Mouse (Mus musculus) erythroid progenitor cell, adult 5-6 weeks (primary cell): ENCODE measurements around the gene Samd11. TPM values are rescaled to one million over a fixed set of nuclear protein-coding genes. Genes with fewer than 3 reads are reported as not detected.

Source experiments
- ATAC-seq: replicated peaks from 2 replicates; pipeline ENCODE4 v1.8.0; 2016; ENCODE audit warnings: moderate number of reproducible peaks, mild to moderate bottlenecking, moderate TSS enrichment, inconsistent platforms; ENCODE audit not compliant: poor library complexity, low FRiP score, severe bottlenecking
- total RNA-seq, 2 experiments: library from RNA; stranded (forward) in 1 of 2; stranded (reverse) in 1 of 2; fragments of 150-400 nt in 1 of 2; fragments of 186-747, 209-891 nt in 1 of 2; gene quantifications; 2 replicates each; pipeline versions ENCODE4 v1.2.3 to v1.2.4; 2015 to 2017; ENCODE audit warnings: low replicate concordance in 2 of 2

Samd11 gene
- total RNA-seq, 2 experiments from 2014 or later: 337 to 378 TPM

GRCm38 (mm10) chr4:156217022-156217669 lies 38.3 kb downstream of the Samd11 start:
- ATAC-seq: no peak

GRCm38 (mm10) chr4:156216196-156216595 lies 39.3 kb downstream of the Samd11 start:
- no peak for ATAC-seq

GRCm38 (mm10) chr4:156215649-156216048 lies 39.8 kb downstream of the Samd11 start, which contains the start of gene Perm1:
Perm1 (plus strand) TSS chr4:156215868.
- no peak for ATAC-seq

GRCm38 (mm10) chr4:156213134-156213533 lies 42.3 kb downstream of the Samd11 start:
- no peak for ATAC-seq

GRCm38 (mm10) chr4:156209963-156210635 lies 45.4 kb downstream of the Samd11 start:
- ATAC-seq: no peak

GRCm38 (mm10) chr4:156208872-156209271 lies 46.6 kb downstream of the Samd11 start:
- no peak for ATAC-seq

GRCm38 (mm10) chr4:156203413-156204131 lies 51.9 kb downstream of the Samd11 start:
- ATAC-seq: peak; percentile 12

- peak; percentile 83 for ATAC-seq
Observed at GRCm38 (mm10) chr4:156203001-156203412, 52.5 kb downstream of the Samd11 start, which contains the start of gene AW011738. AW011738 (plus strand) TSS chr4:156203304.

GRCm38 (mm10) chr4:156202462-156202893 lies 53.0 kb downstream of the Samd11 start:
- ATAC-seq: peak; percentile 74

GRCm38 (mm10) chr4:156200623-156201475 lies 54.6 kb downstream of the Samd11 start, which contains the start of gene Isg15:
Isg15 (minus strand) TSS chr4:156200818.
- ATAC-seq: 0 out of 2 replicates have a peak, but pooled peaks have one; percentile 8

GRCm38 (mm10) chr4:156197829-156198205 lies 57.6 kb downstream of the Samd11 start:
- peak; percentile 76 for ATAC-seq

- peak; percentile 67 for ATAC-seq
Observed at GRCm38 (mm10) chr4:156197131-156197828, 58.2 kb downstream of the Samd11 start, which contains the start of gene Agrn. Agrn (minus strand) TSS chr4:156197488.

Other genes with a start within 250 kb of the Samd11 start
- gene Tnfrsf4, start 241.8 kb downstream of the Samd11 start, total RNA-seq (2015; ENCODE audit: low replicate concordance): 3.4 TPM in 1 of 2 replicates, not detected in the other
- 0.61 and 8.2 TPM in 2 replicates for gene Tnfrsf4, start 241.8 kb downstream of the Samd11 start, total RNA-seq (2017; ENCODE audit: low replicate concordance)
- 2.9 and 26.7 TPM in 2 replicates for gene Tnfrsf18, start 229.5 kb downstream of the Samd11 start, total RNA-seq (2015; ENCODE audit: low replicate concordance)
- gene Tnfrsf18, start 229.5 kb downstream of the Samd11 start, total RNA-seq (2017; ENCODE audit: low replicate concordance): 1.5 and 3.5 TPM in 2 replicates
- gene Ttll10, start 196.2 kb downstream of the Samd11 start, total RNA-seq (2015; ENCODE audit: low replicate concordance): not detected in 2 replicates
- not detected in 2 replicates for gene Ttll10, start 196.2 kb downstream of the Samd11 start, total RNA-seq (2017; ENCODE audit: low replicate concordance)
- gene 9430015G10Rik, start 145.7 kb downstream of the Samd11 start, total RNA-seq (2015; ENCODE audit: low replicate concordance): 28.5 and 48.7 TPM in 2 replicates
- gene 9430015G10Rik, start 145.7 kb downstream of the Samd11 start, total RNA-seq (2017; ENCODE audit: low replicate concordance): 52.1 and 58.6 TPM in 2 replicates
- 0.84 TPM in 1 of 2 replicates, not detected in the other for gene Rnf223, start 125.1 kb downstream of the Samd11 start, total RNA-seq (2015; ENCODE audit: low replicate concordance)
- gene Rnf223, start 125.1 kb downstream of the Samd11 start, total RNA-seq (2017; ENCODE audit: low replicate concordance): 0.30 and 0.90 TPM in 2 replicates
- gene Agrn, start 58.2 kb downstream of the Samd11 start, total RNA-seq (2015; ENCODE audit: low replicate concordance): 107 and 119 TPM in 2 replicates
- 52.9 and 82.3 TPM in 2 replicates for gene Agrn, start 58.2 kb downstream of the Samd11 start, total RNA-seq (2017; ENCODE audit: low replicate concordance)
- 32.8 and 101 TPM in 2 replicates for gene Isg15, start 54.8 kb downstream of the Samd11 start, total RNA-seq (2015; ENCODE audit: low replicate concordance)
- 71.3 and 108 TPM in 2 replicates for gene Isg15, start 54.8 kb downstream of the Samd11 start, total RNA-seq (2017; ENCODE audit: low replicate concordance)
- 12.2 and 17.3 TPM in 2 replicates for gene AW011738, start 52.4 kb downstream of the Samd11 start, total RNA-seq (2015; ENCODE audit: low replicate concordance)
- gene AW011738, start 52.4 kb downstream of the Samd11 start, total RNA-seq (2017; ENCODE audit: low replicate concordance): 13.1 and 16.0 TPM in 2 replicates
- 4.2 and 7.2 TPM in 2 replicates for gene Perm1, start 39.8 kb downstream of the Samd11 start, total RNA-seq (2015; ENCODE audit: low replicate concordance)
- 3.2 and 5.9 TPM in 2 replicates for gene Perm1, start 39.8 kb downstream of the Samd11 start, total RNA-seq (2017; ENCODE audit: low replicate concordance)
- gene Plekhn1, start 20.8 kb downstream of the Samd11 start, total RNA-seq (2015; ENCODE audit: low replicate concordance): 36.9 and 45.8 TPM in 2 replicates
- gene Plekhn1, start 20.8 kb downstream of the Samd11 start, total RNA-seq (2017; ENCODE audit: low replicate concordance): 23.7 and 40.3 TPM in 2 replicates
- 18.4 and 28.1 TPM in 2 replicates for gene Noc2l, start 19.6 kb downstream of the Samd11 start, total RNA-seq (2015; ENCODE audit: low replicate concordance)
- 31.5 and 44.9 TPM in 2 replicates for gene Noc2l, start 19.6 kb downstream of the Samd11 start, total RNA-seq (2017; ENCODE audit: low replicate concordance)
- gene Vmn2r-ps159, start 75.4 kb upstream of the Samd11 start, total RNA-seq (2015; ENCODE audit: low replicate concordance): not detected in 2 replicates
- not detected in 2 replicates for gene Vmn2r-ps159, start 75.4 kb upstream of the Samd11 start, total RNA-seq (2017; ENCODE audit: low replicate concordance)